Mouse (Mus musculus): ENCODE measurements at regions not wholly inside any gene's neighbourhood (a gene's known extent, or its start where the extent isn't known, plus 50 kb on each side); places are given as distances from the start of the nearest gene placed in this dataset.

DNA sequence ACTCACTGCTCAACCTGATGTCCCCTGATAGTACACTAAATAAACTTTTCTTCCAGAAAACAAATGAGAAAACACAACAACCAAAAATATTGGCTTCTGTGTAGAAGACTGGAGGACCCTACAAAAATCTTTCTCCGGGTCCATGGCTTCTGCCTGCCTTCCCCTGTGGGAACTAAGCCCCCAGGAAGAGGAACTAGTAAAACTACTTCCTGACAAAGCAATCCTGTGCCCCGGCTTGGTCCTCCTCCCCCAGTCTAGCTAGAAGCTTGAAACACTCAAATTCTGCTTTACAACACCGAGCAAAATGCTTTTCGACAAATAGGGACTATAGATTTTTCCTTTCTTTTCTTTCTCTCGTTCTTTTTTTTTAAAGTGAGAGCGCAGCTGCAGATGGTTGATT is 51.3 kb upstream of the Mki67 start:
- no peak for ATAC-seq (replicated peaks; ENCODE audit: low FRiP score, low TSS enrichment, poor library complexity, severe bottlenecking)

DNA sequence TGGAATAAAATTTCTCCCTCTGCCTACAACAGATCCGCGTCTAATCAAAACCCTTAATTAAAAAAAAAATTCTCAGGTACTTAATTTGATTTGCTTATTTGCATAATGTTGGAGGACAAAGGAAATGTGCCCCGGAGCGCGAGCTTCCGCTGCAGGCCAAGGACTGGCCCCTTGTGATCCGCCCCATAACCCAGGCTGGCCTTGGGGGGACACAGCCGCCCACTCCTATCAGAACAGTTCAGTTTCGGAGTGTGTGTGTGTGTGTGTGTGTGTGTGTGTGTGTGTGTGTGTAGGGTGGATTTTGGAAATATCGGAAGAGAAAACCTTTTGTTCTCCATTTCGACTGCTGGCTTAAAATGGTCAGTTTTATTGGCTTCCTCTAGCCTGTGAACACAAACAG is 51.9 kb upstream of the Mki67 start:
- ATAC-seq (replicated peaks; ENCODE audit: low FRiP score, low TSS enrichment, poor library complexity, severe bottlenecking) = no peak

DNA sequence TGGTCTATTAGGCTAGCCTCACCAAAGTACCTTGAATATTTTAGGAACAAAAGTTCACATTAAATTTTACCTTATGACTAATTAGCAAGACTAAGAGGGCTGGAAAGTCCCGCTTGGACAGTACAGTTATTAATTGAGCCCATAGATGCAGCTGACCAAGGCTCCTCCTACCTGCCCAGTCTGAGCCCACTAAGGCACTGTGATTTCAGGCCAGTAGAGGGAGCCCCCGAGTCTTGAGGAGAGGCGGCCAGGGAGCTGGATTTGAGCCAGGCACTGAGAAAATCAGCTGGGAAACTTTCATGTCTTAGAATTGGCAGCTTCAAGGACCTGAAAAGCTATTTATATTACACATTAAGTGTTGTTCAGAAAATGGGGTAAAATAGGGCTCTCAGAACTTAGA is 52.4 kb upstream of the Mki67 start:
- ATAC-seq (replicated peaks; ENCODE audit: low FRiP score, low TSS enrichment, poor library complexity, severe bottlenecking) = peak; percentile 90

DNA sequence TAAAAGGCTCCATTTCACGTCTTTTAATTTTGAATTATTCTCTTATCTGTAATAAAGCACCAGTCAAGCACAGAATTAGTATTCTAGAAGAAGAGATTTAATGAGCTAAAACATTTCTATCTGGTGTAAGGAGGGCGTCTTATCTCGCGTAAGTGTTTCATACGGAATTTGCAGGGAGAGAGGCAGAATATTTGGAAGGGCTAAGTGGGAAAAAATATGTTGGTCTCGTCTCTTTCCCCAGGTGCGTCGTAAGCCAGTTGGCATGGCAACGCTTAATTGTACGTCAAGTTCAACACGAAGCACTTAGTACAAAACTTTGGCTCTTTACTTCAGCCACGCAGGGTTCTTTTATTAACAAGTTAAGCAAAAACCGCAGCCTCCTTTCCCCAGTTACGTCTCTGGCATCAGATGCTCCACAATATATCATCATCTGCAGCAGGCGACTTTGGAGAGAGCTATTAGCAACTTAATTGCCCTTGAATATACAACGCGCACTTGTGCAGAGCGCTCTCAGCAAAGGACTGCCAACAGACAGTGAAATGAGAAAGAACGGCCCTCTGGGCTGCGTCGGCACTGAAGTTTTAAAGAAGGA is 53.0 kb upstream of the Mki67 start:
- ATAC-seq (replicated peaks; ENCODE audit: low FRiP score, low TSS enrichment, poor library complexity, severe bottlenecking) = no peak

DNA sequence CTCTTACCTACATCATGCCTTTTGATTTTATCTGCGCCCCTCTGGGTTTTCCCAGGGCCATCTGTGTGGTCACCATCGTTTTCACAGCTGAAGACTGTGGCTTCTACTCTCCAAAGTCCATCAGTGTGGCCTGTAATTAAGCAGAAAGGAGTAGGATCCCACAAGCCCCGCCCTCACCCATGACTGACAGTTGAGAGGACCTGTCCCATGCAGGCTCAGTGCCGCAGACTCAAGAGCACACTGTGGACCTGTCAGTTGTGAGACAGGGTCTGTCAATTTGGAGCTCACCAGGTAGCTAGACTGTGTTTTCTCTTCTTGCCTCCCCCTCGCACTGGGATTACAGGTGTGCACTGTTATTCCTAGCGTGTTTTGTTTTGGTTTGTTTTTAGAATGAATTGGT is 53.9 kb upstream of the Mki67 start:
- ATAC-seq (replicated peaks; ENCODE audit: low FRiP score, low TSS enrichment, poor library complexity, severe bottlenecking) = peak; percentile 59; the same call in 1 of the 2 replicates

DNA sequence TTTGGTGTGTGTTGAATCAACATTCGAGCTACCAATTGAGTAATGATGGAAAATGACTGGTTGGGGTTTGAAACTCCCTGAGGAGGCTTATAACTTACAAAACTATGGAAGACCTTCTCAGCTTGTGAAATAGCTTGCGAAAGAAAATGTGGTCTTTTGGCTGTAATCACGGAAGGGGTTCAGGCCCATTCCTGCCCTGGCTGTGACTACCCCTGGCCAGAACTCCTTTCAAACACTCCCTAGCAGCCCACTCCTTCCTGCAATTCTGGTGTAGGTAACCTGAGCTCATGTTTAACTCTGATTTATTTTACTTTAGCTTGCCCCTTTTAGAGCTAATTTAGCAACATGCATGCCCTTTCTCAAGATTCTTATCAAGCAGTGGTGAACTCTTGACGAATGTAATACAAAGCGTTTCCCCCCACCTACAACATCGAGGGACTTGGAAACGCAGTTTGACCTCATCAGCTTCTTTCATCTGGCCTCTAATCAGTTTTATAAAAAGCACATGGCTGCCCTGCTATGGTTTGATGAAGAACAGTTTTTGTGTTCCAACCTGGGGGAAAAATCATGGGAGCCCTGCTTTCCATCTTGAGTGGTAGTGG is 59.8 kb upstream of the Mki67 start:
- ATAC-seq (replicated peaks; ENCODE audit: low FRiP score, low TSS enrichment, poor library complexity, severe bottlenecking) = no peak

DNA sequence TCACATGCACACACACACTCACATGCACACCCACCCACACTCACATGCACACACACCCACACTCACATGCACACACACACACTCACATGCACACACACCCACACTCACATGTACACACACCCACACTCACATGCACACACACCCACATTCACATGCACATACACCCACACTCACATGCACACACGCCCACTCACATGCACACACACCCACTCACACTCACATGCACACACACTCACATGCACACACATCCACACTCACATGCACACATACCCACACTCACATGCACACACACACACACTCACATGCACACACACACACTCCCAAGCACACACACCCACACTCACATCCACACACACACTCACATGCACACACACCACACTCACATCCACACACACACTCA is 74.0 kb upstream of the Mki67 start:
- ATAC-seq (replicated peaks; ENCODE audit: low FRiP score, low TSS enrichment, poor library complexity, severe bottlenecking) = no peak

DNA sequence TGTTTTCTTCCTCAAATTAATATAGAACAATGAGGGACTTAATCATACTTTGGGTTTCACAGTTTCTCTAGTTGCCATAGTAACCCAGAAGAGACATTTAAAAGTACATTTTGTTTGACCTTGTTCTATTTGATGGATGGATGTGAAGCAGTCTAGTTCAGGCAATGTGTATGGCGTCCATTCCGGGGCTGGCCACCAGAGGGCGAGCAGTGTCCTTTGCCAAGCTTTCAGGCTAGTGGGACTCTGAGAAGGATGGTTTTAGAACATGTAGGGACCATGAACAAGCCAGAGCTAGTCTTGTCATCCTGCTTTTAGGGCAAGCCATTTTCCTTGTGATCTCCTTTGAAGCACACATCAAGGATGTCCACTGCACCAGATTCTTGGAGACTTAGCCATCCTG is 74.8 kb upstream of the Mki67 start:
- peak; percentile 78 for ATAC-seq (replicated peaks; ENCODE audit: low FRiP score, low TSS enrichment, poor library complexity, severe bottlenecking)

DNA sequence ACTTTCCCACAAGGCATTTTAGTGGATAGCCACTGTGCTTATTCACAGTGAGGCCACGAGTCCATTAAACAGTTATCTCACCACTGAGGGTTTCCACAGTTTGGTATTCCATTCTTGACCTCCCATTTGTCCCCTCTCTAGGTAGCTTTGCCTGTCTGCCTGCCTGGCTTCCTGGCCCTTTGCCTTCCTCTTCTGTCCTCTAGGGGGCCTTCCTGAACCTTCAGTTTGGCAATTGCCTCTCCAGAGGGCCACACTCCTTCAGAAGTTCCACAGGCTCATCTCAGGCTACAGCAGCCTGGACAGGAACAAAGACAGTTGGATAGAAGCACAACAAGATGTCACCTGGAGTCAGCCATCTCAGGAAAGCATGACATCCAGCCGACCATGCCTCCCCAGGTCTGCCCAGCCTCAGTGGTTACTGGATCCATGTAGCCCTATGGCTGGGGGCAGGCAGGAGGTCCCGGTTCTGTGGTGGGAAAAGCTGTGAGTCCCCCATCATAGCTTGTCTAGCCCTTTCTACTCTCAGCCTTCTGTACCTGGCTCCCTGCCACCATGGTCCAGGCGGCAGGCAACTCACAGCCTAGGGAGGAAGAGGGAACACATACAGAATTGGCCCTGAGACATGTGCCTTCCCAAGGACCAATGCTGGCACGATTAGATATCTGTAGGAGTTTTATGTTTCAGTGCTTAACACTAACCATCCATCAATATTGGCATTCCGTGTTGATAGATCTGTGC is 76.0 kb upstream of the Mki67 start:
- ATAC-seq (replicated peaks; ENCODE audit: low FRiP score, low TSS enrichment, poor library complexity, severe bottlenecking) = peak; percentile 42

DNA sequence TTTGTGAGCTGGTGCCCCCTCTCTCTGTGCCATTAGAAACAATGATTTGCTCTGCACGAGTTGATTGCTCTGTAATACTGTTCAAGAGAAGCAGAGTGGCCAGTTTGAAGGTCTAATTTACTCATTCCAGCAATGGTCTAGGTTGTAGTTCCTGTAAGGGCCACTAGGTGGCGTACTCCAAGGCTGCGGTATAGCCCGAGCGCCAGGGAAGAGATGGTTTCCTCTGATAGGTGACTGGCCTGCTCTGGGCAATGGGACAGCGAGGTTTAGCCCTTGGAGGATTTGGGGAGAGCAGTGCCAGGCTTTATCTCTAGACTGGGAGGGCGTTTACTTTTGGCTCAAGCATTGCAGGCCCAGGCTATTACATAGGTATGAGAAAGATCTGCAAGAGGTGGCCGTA is 76.8 kb upstream of the Mki67 start:
- ATAC-seq (replicated peaks; ENCODE audit: low FRiP score, low TSS enrichment, poor library complexity, severe bottlenecking) = peak; percentile 84

DNA sequence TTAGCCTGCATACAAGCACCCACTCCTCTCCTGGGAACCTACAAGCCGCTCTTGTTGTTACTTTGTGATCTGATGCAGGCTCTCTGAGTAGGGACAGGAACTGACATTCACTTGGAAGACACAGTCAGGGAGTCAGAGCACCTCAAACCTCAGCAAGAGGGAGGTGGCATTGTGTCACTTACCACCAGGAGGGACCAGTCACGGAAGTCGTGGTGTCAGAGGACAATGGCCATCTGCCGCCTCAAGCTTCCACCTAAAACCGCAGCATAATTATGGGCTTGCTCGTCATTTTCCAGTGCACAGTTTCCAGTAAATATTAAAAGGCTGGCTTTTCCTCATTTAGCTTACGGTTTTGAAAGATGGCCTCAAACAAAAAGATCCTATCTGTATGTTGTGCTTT is 78.1 kb upstream of the Mki67 start:
- ATAC-seq (replicated peaks; ENCODE audit: low FRiP score, low TSS enrichment, poor library complexity, severe bottlenecking) = no peak

DNA sequence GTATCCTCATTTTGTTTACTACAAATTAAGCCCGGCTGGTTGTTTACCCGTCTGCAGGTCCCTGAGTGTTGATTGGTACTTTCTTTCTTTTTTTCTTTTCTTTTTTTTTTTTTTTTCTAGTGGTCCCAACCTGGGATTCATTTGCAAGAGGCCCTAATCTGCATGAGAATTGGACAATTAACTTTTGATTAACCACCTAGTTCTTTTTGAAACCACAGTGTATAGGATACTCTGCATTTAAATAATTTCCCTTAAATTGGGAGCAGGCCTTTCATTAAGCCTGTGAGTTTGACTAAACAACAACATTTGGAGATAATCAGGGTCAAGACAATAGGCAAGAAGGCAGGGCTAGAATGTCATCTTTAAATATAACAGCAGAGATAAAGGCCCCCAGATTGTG is 78.5 kb upstream of the Mki67 start:
- ATAC-seq (replicated peaks; ENCODE audit: low FRiP score, low TSS enrichment, poor library complexity, severe bottlenecking) = no peak

DNA sequence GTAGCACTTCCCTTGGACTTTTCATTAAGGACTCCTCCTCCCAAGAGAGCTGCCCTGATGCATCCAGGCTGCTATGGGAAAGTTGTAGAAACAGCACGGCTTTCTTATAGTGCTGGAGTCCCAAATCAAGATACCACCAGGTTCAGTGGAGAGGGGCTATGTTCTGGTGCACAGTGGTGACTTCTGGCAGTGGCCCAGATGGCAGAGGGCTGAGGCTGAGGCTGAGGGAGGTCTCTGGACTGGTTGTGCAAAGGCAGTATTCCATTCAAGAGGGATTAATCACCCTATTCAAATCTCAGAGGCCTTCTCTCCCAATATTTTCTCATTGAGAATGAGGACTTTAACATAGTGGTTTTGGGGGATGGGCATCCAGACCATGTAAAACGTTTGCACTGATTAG is 82.3 kb upstream of the Mki67 start:
- ATAC-seq (replicated peaks; ENCODE audit: low FRiP score, low TSS enrichment, poor library complexity, severe bottlenecking) = no peak

DNA sequence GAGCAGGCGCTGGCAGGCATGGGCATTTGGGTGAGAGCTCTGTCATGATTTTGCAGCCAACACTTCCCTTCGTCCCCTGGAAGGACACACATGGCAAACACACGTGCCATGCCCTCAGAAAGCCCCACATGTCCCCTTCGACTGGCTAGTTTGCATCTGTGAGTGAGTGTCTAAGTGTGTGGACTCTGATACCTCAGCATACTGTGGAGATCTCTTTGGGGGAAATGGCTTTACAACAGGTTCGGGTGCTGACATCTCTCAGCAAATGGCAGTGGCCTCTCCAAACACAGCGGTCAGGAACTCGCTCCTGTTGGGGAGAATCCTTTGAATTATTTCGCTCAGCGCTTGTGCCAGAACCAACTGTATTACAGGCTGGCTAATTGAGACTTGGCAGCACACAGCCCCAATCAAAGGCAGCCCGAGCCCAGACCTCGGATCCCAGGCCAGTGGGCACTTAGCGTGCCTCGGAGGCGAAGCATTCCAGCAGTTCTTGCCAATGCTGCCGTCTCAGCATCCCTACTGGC is 86.5 kb upstream of the Mki67 start:
- ATAC-seq (replicated peaks; ENCODE audit: low FRiP score, low TSS enrichment, poor library complexity, severe bottlenecking) = no peak

DNA sequence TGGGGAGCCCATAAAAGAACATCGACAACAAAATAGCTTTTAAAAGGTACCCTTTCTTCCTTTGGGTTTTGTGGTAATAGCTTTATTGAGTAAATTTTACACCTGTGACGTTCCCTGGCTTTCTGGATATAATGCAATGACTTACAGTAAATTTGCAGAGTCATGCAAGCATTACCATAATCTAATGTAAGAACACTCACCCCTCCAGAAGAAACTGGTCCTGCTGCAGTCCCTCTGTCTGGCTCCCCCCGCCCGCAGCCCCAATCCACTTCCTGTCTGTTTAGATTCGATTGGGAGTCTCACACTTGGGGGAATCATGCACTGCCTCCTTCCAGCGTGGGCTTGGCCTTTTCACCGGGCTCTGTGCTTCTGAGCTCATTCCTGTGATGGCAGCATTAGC is 88.6 kb upstream of the Mki67 start:
- ATAC-seq (replicated peaks; ENCODE audit: low FRiP score, low TSS enrichment, poor library complexity, severe bottlenecking) = peak; percentile 40

DNA sequence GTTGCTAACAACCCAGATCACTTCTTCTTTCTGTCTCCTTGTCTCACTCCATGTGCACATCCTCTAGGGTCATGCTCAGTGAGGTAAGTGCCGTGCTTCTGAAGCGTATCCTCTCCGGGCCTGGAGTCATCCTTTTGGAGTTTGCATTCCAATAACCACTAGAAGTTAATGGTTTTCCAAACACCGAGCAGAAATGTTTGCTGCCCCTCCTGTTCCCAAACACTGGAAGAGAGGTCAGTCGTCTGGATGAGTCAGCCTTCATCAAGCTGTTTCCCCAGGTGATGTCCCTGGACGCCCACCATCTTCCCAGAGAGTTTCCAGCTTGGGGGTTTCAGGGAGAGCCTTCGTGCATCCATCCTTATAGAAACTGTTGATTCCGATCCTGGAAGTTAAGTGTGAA is 90.0 kb upstream of the Mki67 start:
- ATAC-seq (replicated peaks; ENCODE audit: low FRiP score, low TSS enrichment, poor library complexity, severe bottlenecking) = no peak

DNA sequence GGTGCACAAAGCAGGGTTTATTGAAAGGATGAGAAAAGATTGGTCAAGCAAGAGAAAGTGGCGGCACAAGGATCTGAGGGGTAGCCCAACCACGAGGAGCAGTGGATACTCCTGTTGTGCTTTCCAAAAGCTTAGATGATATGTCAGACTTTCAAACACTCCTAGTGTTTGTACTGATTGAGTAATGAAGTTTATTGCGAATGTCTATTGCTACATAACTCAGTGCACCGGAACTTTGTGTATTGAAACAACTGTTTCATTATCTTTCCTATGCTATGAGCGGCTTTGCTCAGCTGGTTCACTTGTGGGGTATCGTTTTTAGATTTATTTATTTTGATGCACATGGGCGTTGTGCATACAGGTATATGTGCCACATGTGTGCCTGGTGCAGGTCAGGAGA is 90.5 kb upstream of the Mki67 start:
- ATAC-seq (replicated peaks; ENCODE audit: low FRiP score, low TSS enrichment, poor library complexity, severe bottlenecking) = no peak

DNA sequence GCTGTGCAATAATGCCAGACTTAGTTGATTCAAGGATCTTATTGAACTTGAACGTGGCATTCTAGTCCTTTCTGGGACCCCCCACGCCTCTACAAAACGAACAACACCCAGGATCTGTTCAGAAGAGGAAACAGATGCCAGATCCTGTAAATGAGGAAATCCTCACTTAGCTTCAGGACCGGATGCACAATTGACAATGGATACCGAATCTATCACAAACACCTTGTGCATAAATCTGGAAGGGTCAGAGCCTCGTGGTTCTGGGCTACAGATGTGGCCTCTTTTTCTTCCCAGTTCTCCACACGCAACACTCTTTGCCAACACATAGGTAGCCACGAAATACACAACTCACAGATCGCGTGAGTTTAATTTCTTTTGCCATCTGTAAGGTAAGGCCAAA is 93.0 kb upstream of the Mki67 start:
- peak; percentile 20; the same call in 1 of the 2 replicates for ATAC-seq (replicated peaks; ENCODE audit: low FRiP score, low TSS enrichment, poor library complexity, severe bottlenecking)

DNA sequence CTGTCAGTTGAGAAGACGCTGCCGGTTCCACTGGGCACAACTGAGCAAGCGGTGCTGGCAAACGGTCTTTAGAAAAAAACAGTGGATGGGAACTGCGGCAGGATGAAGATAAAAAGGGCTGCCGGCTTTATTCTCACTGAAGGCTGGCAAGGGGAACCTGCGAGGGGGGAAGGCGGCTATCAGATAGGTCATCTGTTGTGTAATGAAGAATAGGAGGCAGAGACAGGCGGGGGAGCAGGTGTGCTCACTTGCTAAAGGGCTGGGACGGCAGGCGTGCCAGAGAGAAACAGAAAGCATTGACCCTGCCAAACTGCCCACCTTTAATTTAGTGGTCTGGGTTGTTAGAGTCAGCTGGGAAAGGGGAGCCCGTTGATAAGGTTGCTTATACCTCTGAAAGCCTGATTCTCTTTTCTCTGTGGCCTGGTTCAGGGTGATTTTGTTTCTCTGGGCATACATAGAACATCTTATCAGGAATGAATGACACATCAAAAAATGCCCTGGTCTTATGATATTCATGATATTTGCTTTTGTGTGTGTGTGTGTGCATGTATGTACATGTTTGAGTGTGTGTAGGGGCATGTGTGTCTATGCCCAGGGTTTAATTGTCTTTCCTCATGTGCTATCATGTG is 93.7 kb upstream of the Mki67 start:
- peak; percentile 75 for ATAC-seq (replicated peaks; ENCODE audit: low FRiP score, low TSS enrichment, poor library complexity, severe bottlenecking)

DNA sequence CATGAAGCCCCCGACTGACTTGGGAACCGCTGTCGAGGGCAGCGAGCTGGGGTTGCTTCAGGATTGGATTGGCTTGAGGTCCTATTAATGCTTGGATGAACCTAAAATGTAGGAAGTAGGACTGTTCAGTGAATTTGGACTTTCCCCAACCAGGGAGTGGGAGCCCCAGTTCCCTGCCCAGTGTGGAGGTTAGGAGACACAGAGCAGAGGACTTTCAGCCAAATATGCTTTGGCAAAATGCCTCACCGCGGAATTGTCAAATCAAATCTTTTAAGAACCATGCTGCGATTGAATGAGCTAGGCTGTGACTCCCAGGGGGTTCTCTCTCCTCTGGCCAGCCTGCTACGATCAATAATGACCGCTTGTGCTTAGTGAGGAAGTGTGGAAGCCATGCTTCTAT is 94.8 kb upstream of the Mki67 start:
- ATAC-seq (replicated peaks; ENCODE audit: low FRiP score, low TSS enrichment, poor library complexity, severe bottlenecking) = no peak

DNA sequence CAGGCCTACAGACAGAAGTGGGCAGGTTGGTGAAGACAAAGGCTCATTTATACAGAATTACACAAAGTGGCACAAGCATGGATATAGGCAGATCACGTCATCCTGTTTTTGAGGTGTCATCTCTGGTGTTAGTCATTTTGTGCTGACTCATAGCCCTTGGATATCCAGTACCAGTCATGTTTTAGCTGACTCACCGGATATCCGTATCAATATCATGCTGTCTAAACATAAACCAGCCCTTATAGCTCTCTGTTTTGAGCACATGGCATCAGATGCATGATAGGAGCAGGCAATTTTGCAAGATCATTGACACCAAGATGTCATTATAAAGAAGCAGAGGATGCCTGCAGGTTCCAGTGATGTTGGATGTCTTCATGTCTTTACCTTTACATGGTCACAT is 97.5 kb upstream of the Mki67 start:
- no peak for ATAC-seq (replicated peaks; ENCODE audit: low FRiP score, low TSS enrichment, poor library complexity, severe bottlenecking)

All from megakaryocyte-erythroid progenitor cell, adult 5-6 weeks (primary cell).